Mouse (Mus musculus): Measurements from ENCODE around the gene Sh2d1b2.

DNA sequence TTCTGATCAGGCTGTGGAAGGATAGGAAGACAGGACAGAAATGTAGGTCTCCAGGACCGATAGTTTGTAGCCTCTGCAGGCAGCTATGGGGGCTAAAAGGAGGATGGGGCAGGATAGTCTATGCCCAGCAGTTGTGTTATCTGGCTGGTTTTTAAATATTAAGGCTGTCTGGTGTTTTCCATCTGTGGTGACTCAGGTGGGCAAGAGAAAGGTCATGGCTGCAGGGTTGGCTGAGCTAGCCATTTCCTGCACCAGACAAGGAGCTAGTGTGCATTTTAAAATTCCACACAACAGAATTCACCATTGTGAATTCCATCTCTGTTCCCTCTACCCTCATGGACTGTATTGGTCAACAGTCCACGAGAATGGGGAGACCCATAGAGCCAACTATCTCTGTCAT is 9.3 kb upstream of the Sh2d1b2 start:
- no peak for TF ChIP-seq CTCF (IDR thresholded peaks at IDR 0.05; ENCODE audit: extremely low read depth, insufficient read depth, insufficient read length, insufficient replicate concordance)
- TF ChIP-seq POLR2A (IDR thresholded peaks at IDR 0.05; ENCODE audit: low read depth, low read length) = no peak
